Mouse (Mus musculus) spleen, adult 18-20 months (tissue): ENCODE measurements around the gene Klf8.

ENCODE experiments used
- DNase-seq, 2 experiments: peaks; one replicate each; pipeline ENCODE4 v3.0.0; 2022; ENCODE audit warnings: mixed read lengths in 2 of 2

Gene Klf8

GRCm38 (mm10) chrX:153440018-153440417 lies 202.8 kb downstream of the Klf8 start:
- no peak for DNase-seq
